Mouse (Mus musculus): Measurements from ENCODE around the gene Aaas.
"Not testable (repeated sequence)": the region's sequence is repeated elsewhere in the genome, so short reads cannot be mapped to it uniquely, and the experiment has no call there.

The Aaas gene

DNA sequence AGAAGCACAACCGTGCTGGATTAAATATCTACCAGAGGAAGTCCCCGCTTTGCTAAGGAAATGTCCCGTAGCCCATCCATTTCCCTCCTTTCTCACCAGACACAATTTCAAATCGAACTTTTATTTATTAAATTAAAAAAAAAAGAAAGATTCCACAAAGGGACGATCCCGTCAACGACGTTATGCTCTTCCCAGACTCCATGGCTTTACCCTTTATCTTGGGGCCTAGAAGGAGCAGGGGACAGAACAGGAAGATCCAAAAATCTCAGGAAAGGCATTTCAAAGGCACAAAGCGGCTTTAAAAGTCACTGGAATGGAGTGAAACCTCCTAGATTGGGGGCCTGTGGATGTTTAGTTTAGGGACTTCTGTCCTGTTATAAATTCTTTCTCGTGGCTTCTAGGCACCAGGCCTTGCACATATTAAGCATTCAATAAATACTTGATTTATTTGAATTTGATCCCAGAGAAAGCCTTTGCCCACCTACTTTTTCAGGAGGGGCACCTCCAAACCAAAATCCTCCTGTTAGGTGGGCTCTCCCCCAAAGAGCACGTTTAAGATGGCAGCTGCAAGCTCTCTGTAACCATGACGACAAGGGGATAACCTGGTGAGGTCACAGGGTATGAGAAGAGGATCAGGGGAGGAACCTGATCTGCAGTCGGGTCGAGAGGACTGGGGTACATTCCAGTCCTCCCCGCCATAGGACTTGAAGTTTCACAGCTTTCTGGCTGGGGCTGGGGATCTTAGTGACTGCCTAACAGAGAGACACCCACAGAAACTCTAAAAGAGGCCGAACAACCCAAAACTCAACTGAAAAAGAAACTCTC, 6.1 kb upstream of the Aaas start:
- DNase-seq (ENCODE audit: low spot score in 2 of 2) = no peak

DNA sequence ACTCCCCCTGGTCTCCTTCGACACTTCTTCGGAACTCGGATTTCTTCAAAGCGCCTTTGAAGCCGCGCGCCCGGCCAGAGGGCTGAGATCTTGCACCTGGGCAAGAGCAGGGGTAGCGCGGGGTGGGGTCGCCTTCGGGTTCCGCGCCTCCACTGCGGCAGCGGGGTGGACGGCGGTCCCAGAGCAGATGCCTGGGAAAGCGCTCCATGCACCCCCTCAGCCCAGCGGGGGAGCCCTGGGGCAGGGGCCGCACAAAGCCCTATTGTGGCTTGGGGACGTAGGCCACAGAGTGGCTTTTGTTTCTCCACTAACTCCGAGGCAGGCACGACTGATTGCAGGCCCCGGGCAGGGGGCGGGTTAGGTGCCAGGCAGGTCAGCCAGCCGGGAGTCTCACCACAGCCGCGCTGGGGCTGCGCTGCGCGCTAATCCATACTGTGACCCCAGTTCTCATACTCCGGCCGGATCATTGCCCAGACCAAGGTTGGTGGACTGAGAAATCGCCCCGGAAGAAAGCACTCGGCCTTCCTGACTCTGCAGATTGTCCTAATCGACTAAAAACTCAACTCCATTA, 5.4 kb upstream of the Aaas start:
- no peak for DNase-seq (ENCODE audit: low spot score in 2 of 2)

DNA sequence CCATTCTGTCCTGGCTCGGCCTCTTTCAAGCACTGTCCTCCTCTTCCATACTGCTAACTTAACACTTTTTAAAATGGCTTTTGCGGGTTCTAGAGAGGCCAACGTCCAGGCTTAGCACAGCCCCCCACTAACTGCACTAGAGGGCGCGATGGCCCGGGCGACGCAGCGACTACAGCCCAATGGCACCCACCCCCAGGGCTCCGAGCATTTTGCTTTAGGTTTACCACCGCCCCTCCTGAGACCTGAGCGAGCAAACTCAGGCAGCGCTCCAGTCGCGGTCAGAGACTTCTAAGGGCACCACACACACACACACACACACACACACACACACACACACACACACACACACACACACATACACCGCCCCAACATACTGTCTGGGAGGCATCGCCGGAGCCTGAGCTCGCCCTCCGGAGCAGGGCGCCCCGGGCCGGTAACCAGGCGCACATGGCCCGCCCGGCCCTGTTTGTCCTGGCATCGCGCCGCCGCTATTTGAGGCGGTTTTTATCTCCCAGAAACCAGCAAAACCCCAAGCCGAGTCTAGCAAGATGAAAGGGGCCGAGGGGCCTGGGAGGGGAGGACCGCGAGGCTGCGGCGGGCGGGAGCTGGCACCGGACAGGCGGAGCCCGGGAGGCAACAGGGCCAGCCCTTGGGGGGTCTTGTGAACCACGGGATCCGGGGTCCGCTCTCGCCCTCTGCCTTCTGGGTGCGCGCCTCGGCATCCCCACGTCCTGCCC, 4.7 kb upstream of the Aaas start:
- no peak for DNase-seq (ENCODE audit: low spot score in 2 of 2)

DNA sequence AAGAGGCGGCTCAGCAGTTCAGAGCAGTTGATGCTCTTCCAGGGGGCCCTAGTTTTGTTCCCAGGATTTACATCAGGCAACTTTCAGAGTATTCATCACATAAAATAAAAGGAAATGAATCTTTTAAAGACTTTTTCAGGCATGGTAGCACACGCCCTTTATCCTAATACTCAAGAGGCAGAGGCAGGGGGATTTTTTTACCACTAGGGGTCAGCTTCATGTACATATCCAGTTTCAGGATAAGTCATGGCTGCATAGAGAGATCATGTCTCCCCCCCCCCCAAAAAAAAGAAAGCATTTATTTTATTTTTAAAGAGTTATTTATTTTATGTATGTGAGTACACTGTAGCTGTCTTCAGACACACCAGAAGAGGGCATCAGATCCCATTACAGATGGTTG, 3.4 kb upstream of the Aaas start:
- DNase-seq (ENCODE audit: low spot score in 2 of 2) = no peak

DNA sequence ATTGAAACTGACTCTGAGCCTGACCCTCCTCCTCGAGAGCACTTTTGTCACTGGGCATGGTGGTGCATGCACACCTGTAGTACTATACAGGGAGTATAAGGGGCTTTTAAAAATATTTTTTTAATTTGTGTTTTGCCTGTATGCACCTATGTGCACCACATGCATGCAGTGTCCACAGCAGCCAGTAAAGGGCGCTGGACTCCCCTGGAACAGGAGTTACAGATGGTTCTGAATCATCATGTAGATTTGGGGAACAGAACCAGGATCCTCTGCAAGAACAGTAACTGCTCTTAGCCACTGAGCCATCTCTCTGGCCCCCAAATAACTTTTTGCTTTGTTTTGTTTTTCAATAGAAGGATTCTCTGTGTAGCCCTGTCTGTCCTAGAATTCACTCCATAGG, 1.6 kb upstream of the Aaas start:
- DNase-seq (ENCODE audit: low spot score in 2 of 2) = no peak

DNA sequence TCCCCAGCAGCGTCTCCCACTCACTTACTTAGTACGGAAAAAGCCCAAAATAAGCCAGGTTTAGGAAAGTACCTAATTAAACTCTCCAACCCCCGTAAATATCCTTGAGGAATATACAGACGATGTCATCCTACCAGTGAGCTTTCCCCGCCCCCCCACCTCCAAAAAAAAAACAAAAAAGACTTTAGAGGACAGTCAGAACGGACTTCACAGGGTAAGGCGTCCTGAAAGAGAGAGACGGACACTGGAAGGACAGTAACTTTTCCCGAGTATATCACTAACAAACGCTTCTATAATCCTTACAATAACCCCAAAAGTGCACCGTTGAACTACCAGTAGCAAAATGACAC, 346 bp upstream of the Aaas start:
- DNase-seq (ENCODE audit: low spot score in 2 of 2) = no peak

DNA sequence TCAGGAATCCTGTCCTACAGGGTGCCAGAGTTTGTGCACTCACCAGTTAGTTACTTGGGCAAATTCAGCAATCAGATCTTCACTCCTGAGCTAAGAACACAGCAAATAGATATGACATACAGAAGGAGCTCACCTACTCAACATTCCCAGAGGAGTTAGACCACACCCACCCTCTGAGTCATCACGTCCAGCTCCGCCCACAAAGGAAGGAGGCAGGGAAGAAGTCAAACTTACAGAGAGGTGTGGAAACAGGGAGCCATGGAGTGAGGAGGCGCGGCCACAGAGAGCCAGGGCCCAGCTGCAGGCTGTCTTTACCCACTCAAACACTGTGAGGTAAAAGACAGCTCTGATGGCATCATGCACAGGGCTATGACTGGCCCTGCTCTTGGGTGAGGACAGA, 4.1 kb downstream of the Aaas start:
- no peak for DNase-seq (ENCODE audit: low spot score in 2 of 2)

DNA sequence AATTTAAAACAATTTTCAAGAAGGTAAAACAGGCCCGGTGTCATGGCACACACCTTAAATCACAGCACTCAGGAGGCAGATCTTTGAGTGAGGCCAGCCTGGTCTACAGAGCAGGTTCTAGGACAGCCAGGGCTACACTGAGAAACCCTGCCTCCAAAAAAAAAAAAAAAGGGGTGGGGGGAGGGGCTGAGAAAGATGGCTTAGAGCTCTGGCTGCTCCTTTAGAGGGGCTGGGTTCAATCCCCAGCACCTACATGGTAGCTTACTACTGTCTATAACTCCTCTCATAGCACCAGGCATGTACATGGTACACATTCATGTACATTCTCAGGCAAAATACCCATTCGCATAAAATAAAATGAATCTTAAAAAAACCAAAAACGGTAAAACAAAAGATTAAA, 6.1 kb downstream of the Aaas start:
- no peak for DNase-seq (ENCODE audit: low spot score in 2 of 2)

DNA sequence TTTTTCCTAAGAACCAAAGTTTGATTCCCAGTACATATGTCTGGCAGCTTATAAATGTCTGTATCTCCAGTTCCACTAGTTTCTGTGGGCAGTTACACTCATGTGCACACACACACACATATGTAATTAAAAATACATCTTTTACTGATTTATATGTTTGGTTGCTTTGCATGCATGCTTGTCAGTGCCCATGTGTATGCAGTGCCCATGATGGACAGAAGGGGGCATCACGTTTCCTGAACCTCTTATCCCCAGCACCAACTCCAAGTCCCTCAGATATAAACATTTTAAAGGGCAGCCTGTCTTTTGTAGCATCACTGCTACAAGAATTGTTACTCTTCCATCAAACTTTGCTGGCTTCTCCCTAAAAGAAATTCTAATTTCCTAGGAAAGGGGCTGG, 9.0 kb downstream of the Aaas start:
- DNase-seq (ENCODE audit: low spot score in 2 of 2) = no peak

DNA sequence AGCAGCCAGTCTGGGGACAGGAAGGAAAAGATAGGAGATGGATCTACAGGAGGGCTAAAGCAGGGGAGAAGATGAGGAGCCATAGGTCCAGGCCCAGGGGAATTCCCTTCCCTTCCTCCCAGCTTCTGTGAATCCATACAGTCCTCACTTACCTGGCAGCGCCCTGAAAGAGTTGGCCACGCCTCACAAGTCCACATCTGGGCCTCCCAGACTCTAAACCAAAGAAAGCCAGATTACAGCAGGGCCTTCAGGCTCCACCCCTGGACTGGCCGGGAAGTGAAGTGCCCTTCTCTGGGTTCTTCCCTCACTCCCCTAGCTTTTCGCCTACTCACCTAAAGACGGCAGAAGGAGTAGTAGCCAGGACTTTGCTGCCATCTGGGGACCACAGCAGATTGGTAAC, 11.0 kb downstream of the Aaas start:
- DNase-seq (ENCODE audit: low spot score in 2 of 2) = no peak

DNA sequence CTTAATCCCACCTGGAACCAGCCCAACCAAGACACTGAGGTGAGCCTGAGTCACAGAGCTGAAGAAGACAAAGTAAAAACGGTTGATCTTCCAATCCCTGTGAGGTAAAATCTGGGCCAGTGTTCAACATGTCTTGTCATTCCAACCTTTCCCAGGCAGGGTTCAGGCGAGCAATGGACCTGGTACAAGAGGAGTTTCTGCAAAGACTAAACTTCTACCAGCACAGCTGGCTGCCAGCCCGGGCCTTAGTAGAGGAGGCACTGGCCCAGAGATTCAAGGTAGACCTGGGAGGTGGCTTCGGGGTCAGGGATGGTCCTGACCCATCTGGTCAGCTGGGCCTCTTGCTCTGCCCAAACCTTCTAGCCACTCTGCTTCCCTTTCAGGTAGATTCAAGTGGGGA, 13.6 kb downstream of the Aaas start:
- DNase-seq (ENCODE audit: low spot score in 2 of 2) = no peak

DNA sequence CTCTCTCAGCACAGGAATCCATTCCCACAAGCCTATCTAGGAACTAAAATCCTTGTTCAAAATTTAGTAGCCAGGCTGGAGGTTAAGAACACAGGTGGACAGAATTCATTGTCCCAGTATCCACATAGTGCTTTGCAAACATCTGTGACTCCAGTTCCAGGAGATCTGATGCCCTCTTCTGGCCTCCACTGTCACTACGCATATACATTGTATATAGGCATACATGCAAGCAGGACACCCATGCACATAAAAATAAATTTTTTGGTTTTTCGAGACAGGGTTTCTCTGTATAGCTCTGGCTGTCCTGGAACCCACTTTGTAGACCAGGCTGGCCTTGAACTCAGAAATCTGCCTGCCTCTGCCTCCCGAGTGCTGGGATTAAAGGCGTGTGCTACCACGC, 14.6 kb downstream of the Aaas start:
- DNase-seq (ENCODE audit: low spot score in 2 of 2) = not testable (repeated sequence)

DNA sequence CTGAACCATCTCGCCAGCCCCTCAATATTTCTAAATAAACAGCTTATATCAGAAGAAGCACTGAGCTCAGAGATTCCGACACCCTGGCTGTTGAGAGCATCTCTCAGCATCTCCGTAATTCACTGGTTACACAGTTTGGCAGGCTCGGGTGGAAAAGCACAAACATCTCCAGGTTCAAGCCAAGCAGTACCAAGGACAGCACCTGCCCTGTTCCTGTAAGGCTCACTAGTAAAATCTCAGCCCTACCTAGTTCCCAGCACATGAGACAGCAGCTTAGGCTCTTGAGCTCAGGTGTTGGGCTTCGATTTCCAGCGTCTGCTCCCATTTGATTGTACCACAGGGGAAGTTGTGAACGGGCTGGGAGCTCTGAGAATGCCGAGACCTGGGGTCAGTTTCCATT, 15.3 kb downstream of the Aaas start:
- no peak for DNase-seq (ENCODE audit: low spot score in 2 of 2)

DNA sequence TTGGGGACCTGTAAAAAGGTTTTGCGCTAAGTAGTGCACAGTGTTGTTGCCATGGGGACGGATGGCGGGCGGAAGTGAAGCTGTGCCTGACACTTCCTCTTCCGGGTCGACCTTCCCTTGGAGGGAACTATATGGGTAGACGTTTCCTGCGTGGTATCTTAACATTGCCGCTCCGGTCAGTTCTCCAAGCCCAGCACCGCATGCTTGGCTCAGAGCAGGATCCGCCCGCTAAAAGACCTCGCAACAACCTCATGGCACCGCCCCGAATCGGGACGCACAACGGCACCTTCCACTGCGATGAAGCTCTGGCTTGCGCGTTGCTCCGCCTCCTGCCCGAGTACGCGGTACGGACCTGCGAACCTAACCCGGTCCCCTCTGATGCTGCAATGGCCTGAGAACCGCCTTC, 19.0 kb downstream of the Aaas start, which contains the start of gene Myg1:
Myg1 (plus strand) TSS at position 100 of the 406 bp plus-strand sequence.
- DNase-seq (ENCODE audit: low spot score in 2 of 2) = peak; percentile 71 to 80

DNA sequence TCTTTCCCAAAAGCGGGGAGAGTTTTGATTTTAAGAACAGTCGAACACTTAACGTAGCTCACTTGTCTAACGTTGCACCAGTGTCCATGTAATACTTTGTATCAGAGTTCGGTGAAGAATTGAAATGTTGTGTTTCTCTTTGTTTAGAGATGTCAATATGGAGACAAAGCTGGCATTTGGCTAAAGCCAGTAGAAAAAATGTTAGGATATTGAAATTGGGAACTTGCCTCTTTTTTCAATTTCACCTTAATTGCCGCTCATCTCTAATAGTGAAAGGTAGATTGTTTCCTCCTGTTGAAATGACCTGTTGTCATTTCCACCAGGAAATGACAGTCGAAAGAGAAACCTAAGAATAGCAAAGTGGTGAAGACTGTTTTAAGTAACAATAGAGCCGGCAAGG, 23.7 kb downstream of the Aaas start:
- DNase-seq (ENCODE audit: low spot score in 2 of 2) = no peak

DNA sequence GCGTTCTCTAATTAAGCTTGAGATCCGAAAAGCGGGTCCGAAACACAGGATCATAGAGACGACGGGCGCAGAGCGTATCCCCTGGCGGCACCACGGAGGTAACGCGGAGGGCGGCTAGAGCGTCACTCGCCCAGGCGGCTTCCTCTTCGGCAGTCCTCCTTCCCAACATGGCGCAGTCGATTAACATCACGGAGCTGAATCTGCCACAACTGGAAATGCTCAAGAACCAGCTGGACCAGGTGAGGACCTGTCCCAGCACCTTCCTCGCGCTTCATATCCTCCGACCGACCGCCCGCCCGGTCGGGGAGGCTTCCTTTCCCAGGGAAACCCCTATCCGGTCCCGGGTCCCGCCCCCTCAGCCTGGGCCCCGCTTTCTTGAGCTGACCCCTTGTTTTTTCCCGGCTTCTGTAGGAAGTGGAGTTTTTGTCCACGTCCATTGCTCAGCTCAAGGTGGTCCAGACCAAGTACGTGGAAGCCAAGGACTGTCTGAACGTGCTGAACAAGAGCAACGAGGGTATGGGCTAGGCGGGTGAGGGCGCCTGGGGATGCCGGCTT, 24.5 kb downstream of the Aaas start, which contains the start of gene Pfdn5:
Pfdn5 (plus strand) TSS at position 95 of the 555 bp plus-strand sequence.
- DNase-seq (ENCODE audit: low spot score in 2 of 2) = peak; percentile 78 to 84

DNA sequence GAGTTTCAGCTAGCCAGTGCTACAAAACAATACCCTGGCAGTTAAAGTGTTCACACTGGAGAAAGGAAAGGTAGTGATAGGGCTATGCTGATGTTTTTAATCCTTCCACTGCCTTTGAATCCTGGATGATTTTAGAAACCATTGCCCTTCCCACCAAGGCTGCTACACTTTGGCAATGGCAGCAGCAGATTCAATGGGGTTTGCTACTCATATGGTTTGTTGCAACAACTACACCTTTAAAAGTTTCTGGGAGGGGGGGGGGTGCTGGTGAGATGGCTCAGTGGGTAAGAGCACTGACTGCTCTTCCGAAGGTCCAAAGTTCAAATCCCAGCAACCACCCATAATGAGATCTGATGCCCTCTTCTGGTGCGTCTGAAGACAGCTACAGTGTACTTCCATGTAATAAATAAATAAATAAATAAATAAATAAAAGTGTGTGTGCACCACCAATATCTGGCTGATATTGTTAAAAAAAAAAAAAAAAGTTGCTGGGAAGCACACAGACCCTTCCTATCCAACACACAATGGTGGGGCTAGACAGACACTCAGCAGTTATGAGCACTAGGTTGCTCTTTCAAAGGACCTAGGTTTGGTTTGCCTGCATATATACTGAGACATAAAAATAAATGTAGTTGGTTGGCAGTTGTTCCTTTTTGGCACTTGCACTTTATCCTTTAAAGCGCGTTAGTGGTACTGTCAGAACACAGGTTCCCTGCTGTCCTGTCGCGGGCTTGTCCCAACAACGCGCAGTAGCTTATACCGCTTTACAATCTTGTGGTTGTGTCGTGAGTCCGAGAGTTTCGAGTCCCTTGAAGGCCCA, 25.7 kb downstream of the Aaas start:
- no peak for DNase-seq (ENCODE audit: low spot score in 2 of 2)

DNA sequence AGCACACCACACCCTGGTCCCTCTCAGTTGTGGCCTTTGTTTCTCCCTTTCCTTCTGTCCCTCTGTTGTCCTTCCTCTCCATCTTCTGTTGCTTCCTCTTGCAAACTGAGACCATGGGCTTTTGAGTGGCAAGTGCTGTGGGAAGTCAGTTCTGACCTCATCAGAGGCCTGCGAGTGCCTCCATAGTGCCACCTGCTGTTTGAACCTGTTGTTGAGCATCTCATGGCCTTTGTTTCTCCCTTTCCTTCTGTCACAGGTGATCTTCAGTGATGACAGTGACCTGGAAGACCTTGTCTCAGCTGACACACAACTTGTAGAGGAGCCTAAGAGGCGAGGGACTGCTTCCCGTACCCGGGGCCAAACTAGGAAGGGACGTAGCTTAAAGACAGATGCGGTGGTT, 34.3 kb downstream of the Aaas start:
- peak in 1 of 2 experiments; percentile 32 for DNase-seq (ENCODE audit: low spot score in 2 of 2)

DNA sequence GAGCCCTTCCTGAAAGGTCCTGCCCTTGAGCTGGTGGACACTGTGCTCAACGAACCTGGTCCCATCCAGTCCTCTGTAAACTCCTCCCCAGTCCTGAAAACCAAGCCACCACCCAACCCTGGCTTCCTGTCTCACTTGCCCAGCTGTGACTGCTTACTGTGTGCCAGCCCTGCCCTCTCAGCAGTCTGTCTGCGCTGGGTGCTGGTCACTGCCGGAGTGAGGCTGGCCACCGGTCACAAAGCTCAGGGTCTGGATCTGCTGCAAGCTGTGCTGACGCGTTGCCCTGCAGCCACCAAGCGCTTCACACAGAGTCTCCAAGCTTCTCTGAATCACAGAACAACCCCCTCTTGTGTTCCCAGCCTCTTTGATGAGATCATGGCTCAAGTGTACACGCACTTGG, 35.3 kb downstream of the Aaas start:
- peak in 1 of 2 experiments; percentile 21 for DNase-seq (ENCODE audit: low spot score in 2 of 2)

DNA sequence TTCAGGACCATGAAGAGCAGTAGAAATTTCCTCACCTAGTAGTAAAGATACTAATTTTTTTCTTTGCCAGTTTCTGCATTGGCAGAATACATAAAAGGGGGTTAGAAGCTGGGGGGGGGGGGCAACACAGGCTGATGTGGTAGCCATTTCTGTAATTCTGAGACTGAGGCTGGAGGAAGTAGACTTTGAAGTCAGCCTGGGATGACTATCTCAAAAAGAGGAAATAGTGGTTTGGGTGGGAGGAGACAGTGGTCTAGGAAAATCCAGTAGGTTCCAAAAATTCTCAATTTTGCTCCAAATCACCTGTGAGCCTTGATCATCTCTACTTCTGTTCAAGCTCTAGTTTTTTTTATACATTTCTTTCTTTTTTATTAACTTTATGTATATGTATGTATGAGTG, 39.1 kb downstream of the Aaas start:
- DNase-seq (ENCODE audit: low spot score in 2 of 2) = no peak

DNA sequence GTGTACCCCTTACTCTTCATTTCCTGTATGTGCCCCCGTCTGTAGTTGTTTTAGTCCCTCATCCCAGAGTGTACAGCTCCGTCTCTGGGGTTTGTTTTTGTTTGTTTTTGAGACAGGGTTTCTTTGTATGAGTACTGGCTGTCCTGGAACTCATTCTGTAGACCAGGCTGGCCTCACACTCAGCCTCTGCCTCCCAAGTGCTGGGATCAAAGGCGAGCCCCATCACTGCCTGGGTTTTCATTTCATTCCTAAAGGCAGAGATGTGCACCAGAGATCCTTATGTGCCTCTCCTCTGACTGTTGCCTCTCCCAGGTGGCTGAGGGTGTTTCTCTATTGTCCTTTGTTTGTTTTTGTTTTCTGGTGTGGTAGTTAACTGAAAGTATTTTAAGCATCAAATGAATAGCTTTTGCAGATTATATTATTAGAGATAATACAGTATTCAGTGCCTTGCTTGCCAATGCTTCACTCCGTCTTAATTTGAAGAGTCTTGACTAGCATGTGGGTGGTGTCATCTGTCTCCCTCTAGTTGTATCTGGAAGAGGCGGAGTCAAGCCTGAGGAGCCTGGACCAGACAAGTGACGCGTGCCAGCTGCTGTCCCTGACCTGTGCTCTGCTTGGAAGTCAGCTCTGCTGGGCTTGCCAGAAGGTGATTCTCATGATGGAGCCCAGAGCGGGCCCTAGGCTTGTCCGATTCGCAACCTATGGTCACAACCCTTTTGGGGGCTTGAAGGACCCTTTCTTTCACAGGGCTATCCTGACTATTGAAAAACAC, 40.3 kb downstream of the Aaas start:
- DNase-seq (ENCODE audit: low spot score in 2 of 2) = no peak

All from right cerebral cortex, postnatal 36 days (tissue).